Mouse (Mus musculus) v-Abl transformed pro-B cells (cell line): Measurements from ENCODE around the gene Fbxo22.

Experiments used
- in situ Hi-C, 2 experiments: fragments of 400-800 bp; cut with MboI; formaldehyde crosslinking; loops; one replicate each; pipeline ENCODE4 v1.15.1; 2025; ENCODE audit not compliant: unreplicated experiment in 2 of 2

The Fbxo22 gene

DNA sequence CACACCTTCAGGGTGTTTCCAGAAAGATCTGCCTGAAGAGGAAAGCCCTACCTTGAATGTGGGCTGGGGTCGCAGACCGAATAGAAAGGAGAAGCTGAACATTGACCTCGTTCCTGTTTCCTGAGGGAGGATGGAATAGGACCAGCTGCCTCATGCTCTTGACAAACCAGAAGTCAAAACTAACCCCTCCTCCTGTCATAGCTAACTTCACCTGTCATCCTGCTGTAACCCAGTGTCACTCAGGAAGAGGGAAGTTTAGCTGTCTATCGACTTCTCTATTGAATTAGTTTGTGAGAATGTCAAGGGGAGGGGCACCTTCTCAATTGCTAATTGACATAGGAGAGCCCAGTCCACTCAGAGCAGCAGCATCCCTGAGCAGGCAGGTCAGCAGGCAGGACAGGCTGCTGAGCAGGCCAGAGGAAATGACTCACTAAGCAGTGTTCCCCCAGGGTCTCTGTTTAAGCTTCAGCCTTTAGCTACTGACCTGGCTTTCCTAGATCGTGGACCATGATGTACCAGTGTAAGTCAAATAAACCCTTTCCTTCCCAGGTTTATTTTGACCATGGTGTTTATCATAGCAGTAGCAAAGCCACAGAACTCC, 63.3 kb downstream of the Fbxo22 start:
- in situ Hi-C loops: no loop called here

DNA sequence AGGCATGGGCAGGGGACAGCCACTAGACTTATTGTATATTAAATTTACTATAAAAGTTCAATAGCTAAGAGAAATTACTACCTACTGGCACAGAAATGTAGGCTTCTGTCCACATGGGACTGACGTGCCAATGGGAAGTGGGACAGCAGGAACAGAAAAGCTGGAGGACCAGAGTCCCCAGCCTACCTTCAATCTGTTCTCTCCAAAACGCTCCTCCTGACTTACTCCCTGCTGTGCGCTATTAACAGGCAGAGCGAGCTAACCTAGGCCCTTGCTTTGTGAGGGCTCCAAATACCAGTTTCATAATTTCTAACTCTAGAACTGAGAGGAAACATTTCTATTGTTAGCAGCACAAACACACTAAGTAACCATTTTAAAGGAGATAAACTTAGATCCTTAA, 65.2 kb downstream of the Fbxo22 start:
- in situ Hi-C loops: no loop called here
